Mouse (Mus musculus): ENCODE measurements at regions not wholly inside any gene's neighbourhood (a gene's known extent, or its start where the extent isn't known, plus 50 kb on each side); places are given as distances from the start of the nearest gene placed in this dataset.

- in situ Hi-C loops (cut with MboI), result no loop called here
Observed at GRCm38 (mm10) chr4:7222922-7223321, 1015.9 kb downstream of the Car8 start.

DNA sequence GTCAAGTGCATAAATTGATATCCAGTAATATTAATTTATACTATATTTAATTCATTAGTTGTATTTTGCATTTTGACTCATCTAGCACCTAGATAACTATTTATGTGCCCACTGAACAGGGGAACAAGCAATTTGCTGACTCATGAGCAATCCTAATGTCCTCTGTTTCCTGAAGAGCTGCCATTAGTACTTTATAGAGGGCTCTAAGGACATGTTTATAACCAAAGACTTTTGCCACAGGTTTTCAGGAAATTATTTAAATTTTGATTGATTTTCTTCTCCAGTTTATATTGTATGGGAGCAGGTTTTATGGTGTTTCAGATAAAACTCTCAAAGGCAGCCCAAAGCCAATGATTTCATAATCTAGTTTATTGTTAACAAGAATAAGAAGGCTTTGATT is 1018.4 kb downstream of the Car8 start:
- in situ Hi-C loops (cut with MboI), result no loop called here

- in situ Hi-C loops (cut with MboI), result no loop called here
Observed at GRCm38 (mm10) chr4:7215048-7216030, 1023.5 kb downstream of the Car8 start.

DNA sequence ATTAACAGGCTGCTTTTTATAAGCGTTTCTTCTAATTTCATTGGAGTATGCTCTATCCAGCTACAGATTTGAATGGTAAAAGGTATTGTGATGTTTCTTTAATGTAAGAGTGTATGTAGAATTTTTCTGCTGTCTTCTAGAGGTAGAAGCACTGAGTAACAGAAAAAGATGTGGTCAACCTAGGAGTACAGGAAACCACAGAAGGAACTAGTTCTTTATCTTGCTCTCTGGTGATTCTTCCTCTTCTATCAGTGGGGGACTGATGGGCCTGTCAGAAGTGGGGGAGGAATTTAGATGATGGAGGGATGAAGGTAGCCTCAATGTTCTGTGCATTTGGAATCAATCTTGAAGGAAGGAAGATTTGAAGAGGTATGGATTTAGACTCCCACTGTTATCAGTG is 1031.9 kb downstream of the Car8 start:
- in situ Hi-C loops (cut with MboI), result no loop called here

DNA sequence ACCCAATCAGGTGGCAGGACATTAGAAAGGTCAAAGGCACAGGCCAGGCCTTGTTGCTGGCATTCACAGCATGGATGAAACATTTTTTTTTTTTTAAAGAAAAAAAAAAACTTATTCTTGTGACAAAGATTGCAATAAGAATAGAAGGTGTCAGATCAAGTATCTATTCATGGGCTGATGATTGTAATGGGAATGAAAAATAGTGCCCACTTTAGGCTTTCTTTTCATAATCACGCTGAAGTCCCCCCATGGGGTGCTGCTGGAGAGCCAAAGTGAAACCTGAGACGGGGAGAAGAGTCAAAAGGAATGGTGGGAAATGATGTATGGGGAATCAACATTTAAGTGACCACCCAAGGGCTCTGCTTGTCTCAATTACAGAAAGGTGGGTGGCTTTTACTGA is 1037.0 kb downstream of the Car8 start:
- in situ Hi-C loops (cut with MboI), result no loop called here

GRCm38 (mm10) chr4:7199941-7200340 is 1038.9 kb downstream of the Car8 start:
- in situ Hi-C loops (cut with MboI), result no loop called here

- in situ Hi-C loops (cut with MboI), result no loop called here
Observed at GRCm38 (mm10) chr4:7199052-7199451, 1039.8 kb downstream of the Car8 start.

DNA sequence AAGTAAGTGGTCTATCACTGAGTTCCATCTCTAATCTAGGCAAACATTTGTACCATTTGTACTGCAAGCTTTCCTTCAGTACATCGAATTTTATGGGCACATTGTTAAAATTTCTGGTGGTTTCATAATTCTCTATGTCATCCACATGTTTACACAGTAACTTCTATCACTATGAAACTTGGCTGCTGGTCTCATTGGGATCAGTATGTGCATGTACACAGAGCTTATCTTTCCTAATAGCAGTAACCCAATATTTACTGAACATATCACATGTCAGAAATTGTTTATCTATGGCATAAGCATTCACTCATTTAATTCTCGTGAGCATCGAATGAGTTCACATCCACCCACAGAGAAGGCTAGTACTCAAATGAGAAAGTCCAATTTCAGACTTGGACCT is 1042.3 kb downstream of the Car8 start:
- in situ Hi-C loops (cut with MboI), result no loop called here

GRCm38 (mm10) chr4:7195619-7196018 is 1043.2 kb downstream of the Car8 start:
- in situ Hi-C loops (cut with MboI), result no loop called here

GRCm38 (mm10) chr4:7191912-7192311 is 1046.9 kb downstream of the Car8 start:
- in situ Hi-C loops (cut with MboI), result no loop called here

DNA sequence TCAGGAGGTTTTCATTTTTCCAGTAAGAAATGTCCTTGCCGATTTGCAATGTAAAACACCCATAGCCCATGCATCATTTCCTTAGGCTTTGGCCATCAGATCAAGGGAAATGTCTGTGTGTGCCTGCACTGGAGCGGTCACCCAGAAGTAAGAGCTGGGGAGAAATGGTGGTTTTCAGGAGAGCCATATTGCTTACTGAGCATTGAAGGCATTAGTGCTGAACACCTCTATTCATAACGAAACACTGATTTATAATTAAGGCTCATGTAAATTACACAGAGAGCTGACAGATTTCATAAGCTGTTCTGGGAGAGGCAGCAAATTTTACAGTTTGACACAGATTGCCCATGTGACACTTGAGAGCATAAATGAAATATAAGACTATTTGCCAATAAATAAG is 1047.6 kb downstream of the Car8 start:
- in situ Hi-C loops (cut with MboI), result no loop called here

- in situ Hi-C loops (cut with MboI), result no loop called here
Observed at GRCm38 (mm10) chr4:7175030-7175429, 1063.8 kb downstream of the Car8 start.

- in situ Hi-C loops (cut with MboI), result no loop called here
Observed at GRCm38 (mm10) chr4:7172528-7173306, 1066.1 kb downstream of the Car8 start.

DNA sequence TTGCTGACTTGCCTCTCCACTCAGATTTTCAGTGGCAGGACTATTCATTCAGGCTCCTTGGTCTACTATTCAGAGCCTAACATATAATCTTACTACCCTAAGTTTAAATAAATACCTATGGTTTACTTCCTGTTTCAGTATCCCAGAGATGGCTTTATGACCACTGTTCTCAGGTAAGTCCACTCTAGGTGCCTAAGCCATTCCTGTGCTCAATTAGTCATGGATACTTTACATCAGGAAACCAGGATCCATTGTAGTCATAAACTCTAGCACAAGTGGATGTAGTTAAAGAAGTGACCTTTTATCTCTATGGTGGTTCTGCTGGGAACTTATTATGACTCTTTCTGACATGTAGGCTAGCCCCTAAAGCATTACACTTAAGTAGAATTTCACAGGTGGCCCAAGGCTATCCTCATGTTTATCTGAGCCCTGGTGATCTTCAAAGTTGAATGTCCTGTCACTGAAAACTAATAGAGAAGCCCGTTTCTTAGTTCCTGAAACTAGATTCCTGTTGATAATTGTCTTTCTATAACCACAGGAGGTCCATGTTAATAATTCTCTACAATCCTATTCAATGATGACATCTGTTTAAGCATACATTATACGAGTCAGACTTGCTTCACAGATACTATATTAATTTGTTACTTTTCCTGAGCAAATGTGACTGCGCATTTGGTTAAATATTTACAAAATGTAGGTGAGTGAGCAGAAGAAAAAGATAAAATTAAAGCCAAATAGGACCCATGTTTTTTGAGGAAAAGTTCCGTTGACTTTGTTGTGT is 1067.0 kb downstream of the Car8 start:
- in situ Hi-C loops (cut with MboI), result no loop called here

GRCm38 (mm10) chr4:7161411-7161810 is 1077.4 kb downstream of the Car8 start:
- in situ Hi-C loops (cut with MboI), result no loop called here

- in situ Hi-C loops (cut with MboI), result no loop called here
Observed at GRCm38 (mm10) chr4:7157883-7158282, 1081.0 kb downstream of the Car8 start.

DNA sequence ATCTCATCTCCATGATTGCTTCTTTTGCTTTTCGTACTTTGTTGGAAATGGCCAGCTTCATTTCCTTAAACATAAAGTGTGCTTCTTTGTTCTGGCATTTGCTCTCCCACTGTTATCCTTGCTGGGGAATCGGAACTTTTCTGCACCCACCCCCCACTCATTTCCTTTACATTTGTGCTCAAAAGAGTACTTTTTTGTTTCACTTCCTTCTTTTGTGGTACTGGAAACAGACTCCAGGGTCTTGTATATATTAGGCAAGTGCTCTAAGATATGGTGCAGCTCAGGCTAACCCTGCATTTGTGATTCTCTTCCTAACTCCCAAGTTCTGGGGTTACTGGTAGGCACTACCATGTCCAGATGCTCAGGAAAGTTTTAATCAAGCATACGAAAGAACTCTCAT is 1084.6 kb downstream of the Car8 start:
- in situ Hi-C loops (cut with MboI), result no loop called here

DNA sequence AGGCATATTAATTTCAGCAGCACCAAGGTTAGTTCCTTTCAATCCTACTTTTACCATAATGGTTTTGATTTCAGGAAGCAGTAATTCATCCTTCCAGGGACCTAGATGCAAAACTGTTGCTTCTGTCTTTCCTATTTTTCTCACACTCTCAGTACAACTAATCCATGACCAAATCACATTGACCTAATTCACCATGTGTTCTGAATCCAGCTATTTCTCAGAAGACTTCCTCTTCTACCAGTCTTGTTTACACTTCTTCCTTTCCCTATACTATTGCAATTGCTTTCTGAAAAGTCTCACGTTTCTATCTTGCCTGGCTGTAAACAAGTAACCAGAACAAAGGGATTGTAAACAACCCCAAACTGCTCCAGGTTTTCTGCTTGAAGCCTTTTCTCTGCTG is 1085.0 kb downstream of the Car8 start:
- in situ Hi-C loops (cut with MboI), result no loop called here

GRCm38 (mm10) chr4:7145756-7146155 is 1093.1 kb downstream of the Car8 start:
- in situ Hi-C loops (cut with MboI), result no loop called here

- in situ Hi-C loops (cut with MboI), result no loop called here
Observed at GRCm38 (mm10) chr4:7144215-7144614, 1094.6 kb downstream of the Car8 start.

DNA sequence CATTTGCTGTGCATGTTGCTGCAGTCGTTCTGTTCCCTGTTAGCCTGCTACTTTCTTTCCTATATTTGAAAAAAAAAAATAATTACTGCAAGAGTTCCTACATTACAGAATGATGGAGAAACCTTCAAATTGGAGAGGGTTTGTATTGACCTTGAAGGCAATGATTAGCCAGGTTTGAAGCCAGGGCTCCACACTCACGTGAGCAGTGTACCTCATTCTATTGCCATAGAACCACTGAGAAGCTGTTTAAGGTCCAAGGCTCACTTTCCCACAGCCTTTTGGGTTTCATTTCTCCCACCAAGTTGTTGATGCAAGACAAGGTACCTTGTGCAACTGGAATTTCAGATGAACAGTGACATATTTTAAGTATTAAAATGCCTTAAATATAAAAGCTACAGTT is 1095.2 kb downstream of the Car8 start:
- in situ Hi-C loops (cut with MboI), result no loop called here

- in situ Hi-C loops (cut with MboI), result no loop called here
Observed at GRCm38 (mm10) chr4:7142781-7143180, 1096.1 kb downstream of the Car8 start.

All from mature B cell (primary cell).